Mouse (Mus musculus): ENCODE measurements around the gene Medag.

- no peak for TF ChIP-seq CTCF (IDR thresholded peaks at IDR 0.05; ENCODE audit: extremely low read depth, insufficient read depth, insufficient read length, insufficient replicate concordance)
- TF ChIP-seq POLR2A (IDR thresholded peaks at IDR 0.05; ENCODE audit: low read depth, low read length): no peak
Observed at GRCm38 (mm10) chr5:149377253-149377652, 34.3 kb upstream of the Medag start.

Data from spleen, adult 2 months (tissue).